Mouse (Mus musculus) effector memory CD4-positive, alpha-beta T cell, adult 7 months (primary cell): Measurements from ENCODE around the gene Tpsg1. TPM values are rescaled to one million over a fixed set of nuclear protein-coding genes. Genes with fewer than 3 reads are reported as not detected.

ENCODE experiments used
- polyA plus RNA-seq: library from polyadenylated mRNA; unstranded; fragments of 100-300 nt; shearing (Covaris generic); gene quantifications from one replicate; pipeline ENCODE4 v1.2.1, GENCODE M21; 2017

The Tpsg1 gene
- polyA plus RNA-seq, result not detected

DNA sequence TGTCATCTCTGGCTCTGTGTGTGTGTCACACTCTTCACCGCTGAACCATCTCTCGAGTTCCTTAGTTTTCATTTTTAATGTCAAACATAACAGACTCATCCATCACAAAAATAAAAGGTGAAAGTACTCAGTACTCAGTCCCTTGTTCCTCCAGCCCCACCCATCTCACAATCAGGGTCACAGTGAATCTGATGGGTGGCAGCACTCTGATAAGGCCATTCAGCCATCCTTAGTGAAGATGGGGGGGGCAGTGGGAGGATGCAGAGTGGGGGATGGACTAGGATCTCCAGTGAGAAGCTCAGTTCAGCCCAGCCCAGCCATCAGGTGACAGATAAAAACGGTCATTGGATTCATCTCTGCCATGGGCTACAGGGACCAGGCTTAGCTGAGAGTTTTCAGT, at the start of gene Tpsg1:
Gene Tpsg1 (plus strand): TSS at position 301 of the 400 bp plus-strand sequence.

GRCm38 (mm10) chr17:25345462-25345861, 23.6 kb upstream of the Tpsg1 start, which contains the start of gene Tpsab1:
Gene Tpsab1 (minus strand): TSS chr17:25345562.

DNA sequence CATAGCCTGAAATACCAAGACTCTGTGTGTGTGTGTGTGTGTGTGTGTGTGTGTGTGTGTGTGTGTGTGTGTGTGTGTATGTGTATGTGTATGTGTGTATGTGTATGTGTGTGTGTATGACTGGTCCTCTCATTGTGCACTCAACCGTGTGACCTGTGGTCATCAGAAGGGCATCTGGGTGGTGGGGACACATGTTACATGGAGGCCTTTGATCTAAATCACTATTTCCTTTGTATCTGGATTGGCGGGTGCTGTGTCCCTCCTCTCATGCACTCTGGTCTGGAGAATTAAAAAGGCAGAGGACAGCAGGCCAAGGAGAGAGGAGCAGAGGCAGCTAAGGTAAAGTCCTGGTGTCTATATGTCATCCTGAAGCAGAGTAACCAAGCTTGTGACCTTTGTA, 3.1 kb upstream of the Tpsg1 start, which contains the start of gene Tpsb2:
Gene Tpsb2 (plus strand): TSS at position 301 of the 400 bp plus-strand sequence.

Other genes with a start within 250 kb of the Tpsg1 start
- 0.71 TPM for gene Ptx4, start 248.5 kb upstream of the Tpsg1 start, polyA plus RNA-seq
- gene Clcn7, start 235.9 kb upstream of the Tpsg1 start, polyA plus RNA-seq, result 23.9 TPM
- gene Ccdc154, start 206.8 kb upstream of the Tpsg1 start, polyA plus RNA-seq, result 0.26 TPM
- not detected for gene Gm38655, start 193.8 kb upstream of the Tpsg1 start, polyA plus RNA-seq
- gene BC003965, start 184.7 kb upstream of the Tpsg1 start, polyA plus RNA-seq, result 13.8 TPM
- gene Unkl, start 180.9 kb upstream of the Tpsg1 start, polyA plus RNA-seq, result 47.9 TPM
- gene Gnptg, start 129.1 kb upstream of the Tpsg1 start, polyA plus RNA-seq, result 155 TPM
- 41.2 TPM for gene Tsr3, start 129.1 kb upstream of the Tpsg1 start, polyA plus RNA-seq
- gene Baiap3, start 112.9 kb upstream of the Tpsg1 start, polyA plus RNA-seq, result 230 TPM
- gene Ube2i, start 94.7 kb upstream of the Tpsg1 start, polyA plus RNA-seq, result 654 TPM
- 0.94 TPM for gene Prss34, start 70.9 kb upstream of the Tpsg1 start, polyA plus RNA-seq
- not detected for gene Prss28, start 60.6 kb upstream of the Tpsg1 start, polyA plus RNA-seq
- gene Prss29, start 50.6 kb upstream of the Tpsg1 start, polyA plus RNA-seq, result not detected
- 0.63 TPM for gene Tpsab1, start 23.7 kb upstream of the Tpsg1 start, polyA plus RNA-seq
- gene Tpsb2, start 3.0 kb upstream of the Tpsg1 start, polyA plus RNA-seq, result not detected
- not detected for gene Cacna1h, start 64.5 kb downstream of the Tpsg1 start, polyA plus RNA-seq
- not detected for gene Tekt4, start 85.3 kb downstream of the Tpsg1 start, polyA plus RNA-seq
- not detected for gene Sstr5, start 128.0 kb downstream of the Tpsg1 start, polyA plus RNA-seq
- not detected for gene Sox8, start 201.4 kb downstream of the Tpsg1 start, polyA plus RNA-seq
- 15.7 TPM for gene Lmf1, start 209.8 kb downstream of the Tpsg1 start, polyA plus RNA-seq